25 mouse cellular contexts compared by ENCODE assay signal in the genomic region with DNA sequence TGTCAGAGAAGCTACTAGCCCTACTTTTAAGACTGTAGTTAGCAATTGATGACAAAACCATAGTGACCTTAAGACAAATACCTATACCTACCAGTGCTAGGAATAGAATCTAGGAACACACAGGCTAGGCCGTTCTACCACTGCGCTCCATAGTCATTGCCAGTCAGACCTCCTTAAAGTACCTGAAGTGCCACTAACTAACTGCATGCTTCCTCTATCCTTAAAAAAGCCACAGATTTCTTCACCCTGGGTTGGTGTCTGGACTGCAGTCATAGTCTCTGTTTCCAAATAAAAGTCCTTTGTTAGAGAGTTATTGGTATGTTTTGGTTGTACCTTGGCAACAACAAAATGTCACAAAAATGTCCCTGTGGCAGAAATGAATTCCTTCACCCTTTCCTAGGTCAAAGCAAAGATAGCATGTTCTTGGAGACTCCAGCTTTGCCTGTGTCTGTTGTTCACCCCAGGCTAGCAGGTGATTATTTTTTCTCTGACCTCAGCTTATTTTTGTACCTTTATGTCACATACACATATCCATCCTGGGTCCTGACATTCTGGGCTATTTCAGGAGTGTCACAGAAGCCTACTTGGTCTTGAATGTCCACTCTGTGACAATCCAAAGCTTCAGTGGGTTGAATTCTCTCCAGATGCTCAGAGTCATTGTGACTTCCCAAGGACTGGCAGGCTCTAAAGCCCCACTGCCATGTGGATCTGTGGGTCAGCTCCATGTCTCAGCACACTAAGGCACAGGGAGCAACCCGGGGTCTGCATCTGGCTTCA.
DNase-seq lines count a peak whose midpoint lies in the region; ATAC-seq and TF ChIP-seq lines count a peak whose summit lies in the region.
"Had no signal": no experiment of that assay in that cellular context is flagged by ENCODE, and none has a peak within 500 bp of the region (broad histone marks: within the 10 kb centered on the region; RNA-seq: fewer than 3 reads in every experiment).

No protein-coding gene starts in this region.

- no peak for ATAC-seq in heart, embryonic 11.5 days (replicated peaks; ENCODE audit: insufficient number of reproducible peaks, low FRiP score, low TSS enrichment)
- ATAC-seq in lung, postnatal 0 days = peak; percentile 57
- peak; percentile 94 for ATAC-seq in granulocyte monocyte progenitor cell, adult 5-6 weeks (replicated peaks; ENCODE audit: poor library complexity, severe bottlenecking)
- ATAC-seq: forebrain, postnatal 0 days; intestine, embryonic 15.5 days; midbrain, embryonic 16.5 days had no signal

- 86% methylated on average over 3 of the region's 3 CpGs for WGBS in heart, embryonic 11.5 days (ENCODE audit: insufficient replicate concordance)
- WGBS in lung, postnatal 0 days = 68% methylated on average over 3 of the region's 3 CpGs
- WGBS in hindbrain, embryonic 10.5 days = 97% methylated on average over 3 of the region's 3 CpGs

- no peak overlapping the region for H3K4me3 ChIP-seq in heart, embryonic 11.5 days (ENCODE audit: low read depth, low read length)
- H3K4me3 ChIP-seq in lung, postnatal 0 days (ENCODE audit: low read depth, low read length) = no peak overlapping the region
- H3K4me3 ChIP-seq in hindbrain, embryonic 10.5 days = no peak overlapping the region
- H3K4me3 ChIP-seq: heart, embryonic 15.5 days; hindbrain, embryonic 15.5 days; intestine, embryonic 15.5 days; liver, embryonic 13.5 days; midbrain, embryonic 10.5 days; neural tube, embryonic 15.5 days had no signal

- no peak for TF ChIP-seq EP300 in lung, postnatal 0 days (IDR thresholded peaks at IDR 0.05)

- H3K9me3 ChIP-seq in heart, embryonic 11.5 days (replicated peaks; ENCODE audit: control insufficient read depth, low read length) = no peaks in the 10 kb centered on the region
- no peaks in the 10 kb centered on the region for H3K9me3 ChIP-seq in lung, postnatal 0 days (ENCODE audit: low read length)
- H3K9me3 ChIP-seq in hindbrain, embryonic 10.5 days = no peaks in the 10 kb centered on the region
- H3K9me3 ChIP-seq: heart, embryonic 15.5 days; hindbrain, embryonic 15.5 days; intestine, embryonic 15.5 days; liver, embryonic 13.5 days; midbrain, embryonic 10.5 days; neural tube, embryonic 15.5 days had no signal

- H3K36me3 ChIP-seq in heart, embryonic 11.5 days (ENCODE audit: control insufficient read depth, insufficient read depth, low read length) = no peaks in the 10 kb centered on the region
- no peaks in the 10 kb centered on the region for H3K36me3 ChIP-seq in lung, postnatal 0 days (ENCODE audit: insufficient read depth, low read length)
- no peaks in the 10 kb centered on the region for H3K36me3 ChIP-seq in hindbrain, embryonic 10.5 days
- H3K36me3 ChIP-seq: heart, embryonic 15.5 days; hindbrain, embryonic 15.5 days; intestine, embryonic 15.5 days; liver, embryonic 13.5 days; midbrain, embryonic 10.5 days; neural tube, embryonic 15.5 days had no signal

- H3K4me2 ChIP-seq in heart, embryonic 11.5 days = no peak overlapping the region
- H3K4me2 ChIP-seq in lung, postnatal 0 days (replicated peaks; ENCODE audit: low read depth, low read length) = no peak overlapping the region
- H3K4me2 ChIP-seq: heart, embryonic 15.5 days; hindbrain, embryonic 15.5 days; intestine, embryonic 15.5 days; liver, embryonic 13.5 days; neural tube, embryonic 15.5 days had no signal

- no peaks in the 10 kb centered on the region for H3K27me3 ChIP-seq in heart, embryonic 11.5 days (ENCODE audit: control insufficient read depth, insufficient read depth, low read length)
- no peaks in the 10 kb centered on the region for H3K27me3 ChIP-seq in lung, postnatal 0 days (replicated peaks; ENCODE audit: insufficient read depth, low read length)
- no peaks in the 10 kb centered on the region for H3K27me3 ChIP-seq in hindbrain, embryonic 10.5 days (ENCODE audit: insufficient read depth, poor library complexity, severe bottlenecking)
- H3K27me3 ChIP-seq: heart, embryonic 15.5 days; hindbrain, embryonic 15.5 days; intestine, embryonic 15.5 days; liver, embryonic 13.5 days; neural tube, embryonic 15.5 days had no signal

- no peak for TF ChIP-seq CTCF in lung, postnatal 0 days (IDR thresholded peaks at IDR 0.05)

- no peak overlapping the region for H3K9ac ChIP-seq in heart, embryonic 11.5 days (ENCODE audit: low read depth, low read length)
- H3K9ac ChIP-seq in lung, postnatal 0 days (replicated peaks; ENCODE audit: low read depth) = no peak overlapping the region
- H3K9ac ChIP-seq: forebrain, postnatal 0 days; heart, embryonic 15.5 days; hindbrain, embryonic 15.5 days; intestine, embryonic 15.5 days; liver, embryonic 13.5 days; neural tube, embryonic 15.5 days had no signal

- peaks cover 3% of the 10 kb centered on the region; the same call in 1 of the 2 replicates for H3K4me1 ChIP-seq in heart, embryonic 11.5 days (ENCODE audit: control insufficient read depth, insufficient read depth, low read length)
- H3K4me1 ChIP-seq in lung, postnatal 0 days (ENCODE audit: insufficient read depth, low read depth, low read length) = no peaks in the 10 kb centered on the region
- H3K4me1 ChIP-seq in hindbrain, embryonic 10.5 days (replicated peaks) = peaks cover 15% of the 10 kb centered on the region
- H3K4me1 ChIP-seq: intestine, embryonic 15.5 days; liver, embryonic 13.5 days had no signal

- DNase-seq in heart, adult 11 months = peak; percentile 91
- peak; percentile 39 for DNase-seq in lung, postnatal 0 days (ENCODE audit: low spot score)
- no peak for DNase-seq in lung, adult 18-20 months
- DNase-seq in skeletal muscle tissue, adult 2 months (ENCODE audit: low read depth, low spot score) = peak; percentile 64
- DNase-seq in hindbrain, embryonic 10.5 days (ENCODE audit: low spot score) = no peak
- DNase-seq in thymus, adult 18-20 months = no peak
- DNase-seq: adrenal gland, postnatal 36 days; cerebellum, adult 11-12 months; forebrain, postnatal 0 days; heart, postnatal 4 days; kidney, adult 8-10 months; kidney, postnatal 14 days; liver, embryonic 13.5 days; right cerebral cortex, adult 18-20 months; thymus, adult 2 months; thymus, postnatal 4 days had no signal

- no peak overlapping the region for H3K27ac ChIP-seq in heart, embryonic 11.5 days (ENCODE audit: low read depth, low read length)
- no peak overlapping the region for H3K27ac ChIP-seq in lung, postnatal 0 days (ENCODE audit: low read length)
- H3K27ac ChIP-seq in hindbrain, embryonic 10.5 days = no peak overlapping the region
- H3K27ac ChIP-seq: heart, embryonic 15.5 days; hindbrain, embryonic 15.5 days; intestine, embryonic 15.5 days; liver, embryonic 13.5 days; macrophage; midbrain, embryonic 10.5 days; neural tube, embryonic 15.5 days had no signal

Comparison
In these comparisons a context has a peak if more than half of its experiments do, and no peak if none do; other contexts are left out.
1. DNase-seq: peak in heart, adult 11 months (single experiment), lung, postnatal 0 days (single experiment) and skeletal muscle tissue, adult 2 months (single experiment); none in lung, adult 18-20 months (0 of 2), hindbrain, embryonic 10.5 days (single experiment) and thymus, adult 18-20 months (0 of 2).